Mouse (Mus musculus) heart, adult 2 months (tissue): ENCODE measurements around the gene Zcrb1.

Experiments used
- CTCF ChIP-seq: fragments of 200-600 bp; IDR thresholded peaks from 2 replicates; pipeline ENCODE4 v1.8.1; 2022; ENCODE audit warnings: antibody characterized with exemption, mild to moderate bottlenecking, moderate library complexity
- POLR2A ChIP-seq: fragments of 200-500 bp; IDR thresholded peaks from 2 replicates; pipeline ENCODE4 v1.6.1; 2011; ENCODE audit warnings: mild to moderate bottlenecking, low read depth, low read length, control low read depth; ENCODE audit not compliant: insufficient read depth

GRCm38 (mm10) chr15:93443676-93444075 lies 45.5 kb upstream of the Zcrb1 start:
- TF ChIP-seq CTCF = no peak
- TF ChIP-seq POLR2A = no peak
